Mouse (Mus musculus): ENCODE measurements around the gene Grik5.

Gene Grik5

DNA sequence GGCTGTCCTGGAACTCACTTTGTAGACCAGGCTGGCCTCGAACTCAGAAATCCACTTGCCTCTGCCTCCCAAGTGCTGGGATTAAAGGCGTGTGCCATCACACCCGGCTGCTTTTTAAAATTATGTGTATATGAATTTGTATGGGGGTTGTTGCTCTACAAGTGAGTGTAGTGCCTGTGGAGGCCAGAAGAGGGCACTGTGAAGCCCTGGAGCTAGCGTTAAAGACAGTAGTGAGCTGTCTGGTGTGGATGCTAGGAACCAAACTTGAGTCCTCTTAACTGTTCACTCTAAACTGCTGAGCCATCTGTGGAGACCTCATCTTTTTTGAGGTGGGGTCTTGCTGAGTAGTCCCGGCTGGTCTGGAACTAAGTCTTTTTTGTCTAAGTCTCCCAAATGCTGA, 86.3 kb downstream of the Grik5 start:
- DNase-seq (ENCODE audit: low spot score): no peak

DNA sequence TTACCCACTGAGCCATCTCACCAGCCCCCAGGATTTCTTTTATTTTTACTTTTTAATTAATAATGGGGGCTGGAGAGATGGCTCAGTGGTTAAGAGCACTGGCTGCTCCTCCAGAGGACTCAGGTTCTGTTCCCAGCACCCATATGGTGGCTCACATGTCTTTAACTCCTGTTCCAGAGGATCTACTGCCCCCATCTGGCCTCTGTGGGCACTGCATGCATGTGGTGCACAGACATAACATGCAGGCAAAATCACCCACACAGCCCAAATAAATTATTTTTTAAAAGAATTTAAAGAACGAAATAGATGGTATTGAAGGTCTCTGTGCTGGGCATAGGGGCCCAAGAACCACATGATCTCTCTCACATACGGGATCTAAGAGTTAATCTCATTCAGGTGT, 87.8 kb downstream of the Grik5 start:
- DNase-seq (ENCODE audit: low spot score): no peak

DNA sequence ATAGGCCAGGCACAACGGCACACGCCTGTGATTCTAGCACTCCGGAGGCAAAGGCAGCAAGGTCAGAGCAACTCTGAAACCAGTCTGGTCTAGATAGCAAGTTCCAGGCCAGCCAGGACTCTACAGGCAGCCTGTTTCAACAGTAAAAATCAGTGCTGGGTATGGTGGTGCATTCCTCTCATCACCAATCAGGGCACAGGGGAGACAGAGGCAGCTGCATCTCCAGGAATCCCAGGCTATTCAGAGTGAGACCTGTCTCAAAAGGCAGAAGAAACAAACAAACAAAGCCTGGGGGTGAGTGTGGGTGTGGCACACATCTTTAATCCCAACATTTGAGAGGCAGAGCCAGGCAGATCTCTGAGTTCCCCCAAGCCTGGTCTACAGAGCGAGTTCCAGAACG, 88.8 kb downstream of the Grik5 start:
- DNase-seq (ENCODE audit: low spot score): no peak

DNA sequence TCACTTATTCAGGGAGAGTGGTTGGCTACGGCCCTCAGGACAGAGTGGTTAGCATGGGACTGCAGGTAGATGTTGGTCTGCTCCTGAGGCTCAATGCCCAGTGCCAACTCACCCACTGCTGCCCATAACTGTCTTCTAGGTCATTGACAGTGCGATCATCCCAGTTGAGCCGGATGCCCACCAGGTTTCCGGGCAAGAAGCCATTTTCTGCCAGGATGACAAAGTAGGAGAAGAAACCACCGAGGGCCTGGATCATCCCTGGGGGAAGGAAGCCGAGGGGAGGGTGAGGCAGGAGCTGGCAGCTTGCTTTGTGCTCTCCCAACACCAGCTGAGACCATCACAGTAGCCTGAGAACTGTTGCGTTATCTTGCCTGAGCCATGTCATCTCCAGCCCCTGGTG, 91.7 kb downstream of the Grik5 start:
- no peak for DNase-seq (ENCODE audit: low spot score)

DNA sequence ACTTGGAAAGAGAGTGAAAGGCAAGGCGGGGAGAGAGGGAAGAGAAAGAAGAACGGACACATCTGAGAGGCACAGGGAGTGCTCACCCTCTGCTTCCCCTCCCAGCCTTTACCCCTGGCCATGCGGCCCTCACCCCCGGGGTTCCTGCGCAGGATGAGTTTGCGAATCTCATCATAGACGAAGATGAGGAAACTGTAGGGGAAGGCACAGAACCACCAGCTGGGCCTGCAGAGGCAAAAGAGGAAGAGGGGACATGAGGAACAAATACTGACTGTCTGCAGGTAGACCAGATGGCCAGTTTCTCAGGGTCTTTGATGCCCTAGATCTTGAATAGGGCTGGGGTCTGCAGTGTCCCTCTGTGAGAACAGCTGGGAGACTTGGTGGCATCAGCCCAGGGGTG, 93.4 kb downstream of the Grik5 start:
- no peak for DNase-seq (ENCODE audit: low spot score)

DNA sequence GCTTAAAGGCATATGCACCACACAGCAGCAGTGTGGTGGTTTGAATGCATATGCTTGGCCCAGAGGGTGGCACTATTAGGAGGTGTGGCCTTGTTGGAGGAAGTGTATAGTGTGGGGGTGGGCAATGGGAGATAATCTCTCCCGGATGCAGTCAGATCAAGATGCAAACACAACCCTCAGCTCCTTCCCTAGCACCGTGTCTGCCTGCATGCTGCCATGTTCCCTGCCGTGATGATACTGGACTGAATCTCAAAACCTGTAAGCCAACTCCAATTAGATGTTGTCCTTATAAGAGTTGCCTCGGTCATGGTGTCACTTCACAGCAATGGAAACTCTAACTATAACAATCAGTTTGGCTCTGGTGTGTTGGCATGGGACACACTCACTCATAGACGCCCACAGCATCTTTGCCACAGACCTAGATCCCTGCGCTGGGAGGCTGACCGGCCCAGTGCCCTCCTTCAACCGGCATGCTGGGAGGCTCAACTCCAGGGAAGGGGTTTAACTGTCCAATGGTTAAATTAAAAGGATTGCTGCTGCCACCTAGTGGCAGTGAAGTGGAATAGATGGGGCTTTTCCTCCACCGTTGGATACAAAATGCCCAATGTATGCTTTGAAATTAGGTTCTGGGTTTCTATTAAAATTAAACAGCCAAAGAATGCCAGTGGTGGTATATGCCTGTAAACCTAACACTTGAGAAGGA, 97.1 kb downstream of the Grik5 start:
- no peak for DNase-seq (ENCODE audit: low spot score)

DNA sequence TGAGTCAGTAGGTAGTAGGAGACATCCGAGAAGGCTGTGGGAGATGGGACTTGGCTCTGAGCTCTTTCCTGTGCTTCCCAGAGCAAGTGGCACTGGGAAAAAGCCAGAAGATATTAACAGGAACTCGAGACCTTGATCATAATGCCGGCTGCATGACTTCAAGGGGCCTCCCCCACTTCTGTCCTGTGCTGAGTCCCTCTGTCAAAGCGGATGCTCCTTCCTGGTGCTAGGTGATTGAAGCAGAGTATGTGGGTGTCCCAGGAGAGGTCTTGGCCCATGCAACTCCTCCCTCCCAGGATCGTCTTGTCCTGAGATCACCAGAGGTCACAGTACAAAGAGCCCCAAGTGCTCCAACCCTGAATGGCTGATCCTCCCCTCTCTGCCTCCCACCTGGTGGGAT, 98.2 kb downstream of the Grik5 start:
- no peak for DNase-seq (ENCODE audit: low spot score)

DNA sequence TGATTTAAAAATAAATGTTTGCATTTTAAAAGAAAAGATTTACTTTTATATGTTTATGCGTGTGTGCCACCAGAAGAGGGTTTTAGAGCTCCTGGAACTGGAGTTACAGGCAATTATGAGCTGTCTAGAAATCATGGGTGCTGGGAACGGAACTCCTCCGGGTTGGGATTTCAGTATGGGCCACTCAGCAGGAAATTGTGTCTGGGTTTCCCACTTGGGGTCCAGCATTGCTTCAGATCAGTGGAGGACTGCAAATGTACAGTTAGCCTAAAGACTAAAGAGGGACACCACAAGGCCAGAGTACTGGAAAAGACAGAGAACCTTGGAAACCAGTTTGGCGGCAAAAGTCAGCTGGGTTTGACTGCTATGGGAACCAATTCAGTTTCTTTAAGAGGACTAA, 98.9 kb downstream of the Grik5 start:
- no peak for DNase-seq (ENCODE audit: low spot score)

DNA sequence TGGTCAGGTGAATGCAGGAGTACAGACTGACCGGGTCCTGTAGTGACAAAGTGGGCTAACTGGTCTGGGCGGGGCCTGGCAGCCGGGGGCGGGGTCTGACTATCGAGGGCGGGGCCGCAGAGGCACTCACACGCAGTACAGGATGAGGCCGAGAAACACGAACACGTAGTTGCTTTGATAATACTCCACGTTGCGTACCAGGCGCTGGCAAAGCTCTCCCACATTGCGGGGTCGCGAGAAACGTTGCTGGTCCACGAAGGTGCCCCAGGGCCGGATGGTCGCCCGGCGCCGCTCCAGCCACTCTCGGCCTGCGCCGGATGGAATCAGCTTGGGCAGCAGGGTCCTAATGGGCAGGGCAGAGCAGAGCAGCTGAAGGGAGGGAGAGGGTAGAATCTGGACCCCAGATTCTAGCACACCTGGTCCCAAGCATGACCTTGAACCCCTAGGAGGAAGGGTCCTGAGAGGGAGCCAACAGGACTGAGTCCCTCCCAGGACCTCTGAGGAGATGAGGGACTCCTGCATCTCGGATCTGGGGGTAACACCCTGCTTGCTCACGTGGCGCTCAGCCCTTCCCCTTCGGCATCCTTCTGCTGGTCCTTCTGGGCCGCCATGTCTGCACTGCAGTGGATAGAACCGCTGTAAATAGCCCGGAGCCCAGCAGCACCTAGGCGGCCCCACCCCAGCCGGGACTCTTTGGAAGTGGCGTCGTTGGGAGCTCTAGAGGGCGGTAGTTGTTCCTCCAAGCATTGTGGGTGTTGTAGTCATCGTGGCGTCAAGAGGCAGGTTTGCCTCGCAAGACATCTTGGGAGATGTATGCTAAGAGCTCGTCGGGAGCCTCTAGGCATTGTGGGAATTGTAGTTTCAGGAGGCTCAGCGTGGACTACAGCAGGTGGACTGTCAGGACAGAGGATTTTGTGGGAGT, 99.9 kb downstream of the Grik5 start, which contains the start of gene Rabac1:
TSS of gene Rabac1 (minus strand) at position 783 of the 922 bp plus-strand sequence.
- peak; percentile 95 for DNase-seq (ENCODE audit: low spot score)

DNA sequence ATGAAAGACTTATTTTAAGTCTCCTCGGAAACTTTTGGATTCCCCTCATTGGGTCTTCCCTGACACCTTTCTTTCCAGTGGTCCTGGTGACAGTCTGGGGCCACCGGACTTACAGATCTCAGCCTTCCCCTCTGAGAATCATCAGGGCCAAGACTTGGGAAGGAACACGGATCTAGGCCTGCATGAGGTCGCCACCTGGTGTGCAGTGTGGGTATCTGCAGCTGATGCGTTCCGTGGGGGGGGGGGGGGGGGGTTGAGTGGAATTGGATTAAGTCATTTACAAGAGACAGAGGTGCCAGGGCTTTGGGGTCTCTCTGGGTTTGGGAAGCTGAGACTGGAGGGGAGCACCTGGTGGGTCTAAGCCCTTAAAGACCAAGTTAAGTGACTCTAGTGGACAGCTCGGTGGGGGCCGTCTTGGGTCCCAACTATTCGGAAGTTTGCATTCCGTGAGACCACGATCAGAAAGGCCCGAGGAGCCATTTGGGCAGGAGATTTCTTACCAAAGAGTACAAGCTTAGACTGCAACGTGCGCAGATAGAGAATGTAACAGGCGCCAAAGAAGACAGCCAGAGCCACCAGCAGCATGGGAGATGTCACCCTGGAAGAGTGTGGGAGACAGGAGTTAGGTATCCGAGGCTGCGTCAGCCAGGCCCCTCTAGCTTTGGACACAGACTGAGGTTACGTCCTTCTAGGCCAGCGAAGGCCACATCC, 100.7 kb downstream of the Grik5 start:
- DNase-seq (ENCODE audit: low spot score): no peak

DNA sequence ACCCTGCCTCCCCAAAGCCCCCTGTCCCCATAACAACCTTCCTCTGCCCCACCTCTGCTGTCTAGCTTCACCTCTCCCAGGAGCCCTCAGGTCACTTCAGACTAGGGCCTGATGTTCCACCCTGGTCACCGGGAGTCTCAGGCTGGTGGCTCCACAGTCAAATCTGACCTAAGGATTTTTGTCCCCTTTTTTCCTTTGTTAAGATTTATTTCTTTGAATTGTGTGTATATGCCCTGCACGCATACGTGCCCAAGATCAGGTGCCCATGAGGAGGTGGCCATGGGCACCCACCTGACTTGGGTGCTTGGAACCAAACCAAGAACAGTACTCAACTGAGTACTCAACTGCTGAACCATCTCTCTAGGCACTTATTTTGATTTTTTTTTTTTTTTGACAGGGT, 101.8 kb downstream of the Grik5 start:
- DNase-seq (ENCODE audit: low spot score): no peak

DNA sequence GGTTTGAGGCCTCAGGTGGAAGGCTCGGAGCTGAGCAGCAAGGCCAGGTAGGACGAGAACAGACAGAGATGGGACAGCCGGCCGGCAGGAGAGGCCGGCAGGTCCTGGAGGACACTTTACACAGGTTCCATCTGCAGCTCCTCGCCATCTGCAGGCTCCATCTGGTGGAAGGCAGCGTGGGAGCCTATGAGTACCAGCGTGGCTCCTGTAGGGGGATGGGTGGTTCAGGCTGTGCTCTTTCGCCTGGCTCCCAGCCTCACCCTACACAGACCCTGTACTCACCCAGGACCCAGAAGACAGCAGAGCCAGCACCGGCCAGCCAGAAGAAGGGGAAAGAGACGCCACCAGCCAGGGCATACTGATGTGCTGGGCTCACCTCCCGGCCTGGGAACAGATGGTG, 102.3 kb downstream of the Grik5 start:
- DNase-seq (ENCODE audit: low spot score): peak; percentile 68

DNA sequence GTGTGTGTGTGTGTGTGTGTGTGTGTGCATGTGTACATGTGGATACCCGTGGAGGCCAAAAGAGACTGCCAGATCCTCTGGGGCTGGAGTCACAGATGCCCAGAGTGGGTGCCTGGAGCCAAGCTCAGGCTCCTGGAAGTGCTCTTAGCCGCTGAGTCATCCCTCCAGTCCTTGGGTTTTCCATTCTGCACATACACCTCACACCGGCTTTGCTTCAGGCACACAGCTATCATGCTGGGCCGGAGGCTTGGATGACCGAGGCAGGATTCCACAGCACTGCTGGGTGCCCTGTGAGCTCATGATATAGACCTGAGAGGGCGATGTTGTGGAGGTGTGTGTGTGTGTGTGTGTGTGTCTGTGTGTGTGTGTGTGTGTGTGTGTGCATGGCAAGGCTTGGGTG, 103.7 kb downstream of the Grik5 start:
- no peak for DNase-seq (ENCODE audit: low spot score)

DNA sequence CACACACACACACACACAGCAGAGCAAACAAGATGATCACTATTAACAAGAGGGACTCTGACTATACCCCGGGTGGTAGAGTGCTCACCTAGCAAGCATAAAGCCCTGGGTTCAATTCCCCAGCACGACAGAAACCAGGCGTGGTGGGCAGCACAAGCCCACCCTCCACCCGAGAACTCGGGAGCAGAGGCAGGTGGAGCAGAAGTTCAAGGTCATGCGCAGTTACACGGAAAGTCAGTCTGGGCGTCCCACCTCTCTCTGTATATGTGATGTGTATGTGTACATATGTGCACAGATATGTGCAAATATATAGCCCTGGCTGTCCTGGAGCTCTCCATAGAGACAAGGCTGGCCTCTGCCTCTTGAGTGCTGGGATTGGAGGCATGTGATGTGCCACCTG, 104.2 kb downstream of the Grik5 start:
- no peak for DNase-seq (ENCODE audit: low spot score)

DNA sequence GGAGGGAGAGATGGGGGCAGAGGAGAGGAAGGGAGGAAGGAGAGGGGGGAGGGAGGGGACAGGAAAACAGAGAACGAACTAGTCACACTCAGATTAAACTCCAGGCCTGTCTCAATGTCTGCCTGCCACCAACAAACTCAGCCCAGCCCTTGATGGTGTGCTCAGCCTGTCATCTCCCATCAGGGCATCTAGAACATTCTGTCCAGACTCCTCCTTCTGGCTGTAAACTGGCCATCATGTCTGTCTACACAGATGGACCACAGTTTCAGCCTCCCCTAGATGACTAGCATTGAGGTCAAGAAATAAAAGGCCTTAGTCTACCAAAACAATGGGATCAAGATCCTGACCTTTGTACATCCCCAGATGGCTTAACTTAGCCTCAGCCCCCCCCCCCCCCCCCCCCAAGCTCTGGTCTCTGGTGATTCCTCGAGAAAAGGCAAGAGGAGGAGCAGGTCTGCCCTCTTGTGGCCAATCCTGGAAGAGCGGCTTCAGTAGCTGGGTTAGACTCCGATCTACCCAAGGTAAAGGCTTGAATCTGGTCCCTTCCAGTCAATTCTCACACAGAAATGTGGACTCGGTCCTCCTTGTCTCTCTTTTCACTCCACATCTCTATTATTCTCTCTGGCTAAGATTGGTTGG, 107.1 kb downstream of the Grik5 start:
- peak; percentile 89 for DNase-seq (ENCODE audit: low spot score)

DNA sequence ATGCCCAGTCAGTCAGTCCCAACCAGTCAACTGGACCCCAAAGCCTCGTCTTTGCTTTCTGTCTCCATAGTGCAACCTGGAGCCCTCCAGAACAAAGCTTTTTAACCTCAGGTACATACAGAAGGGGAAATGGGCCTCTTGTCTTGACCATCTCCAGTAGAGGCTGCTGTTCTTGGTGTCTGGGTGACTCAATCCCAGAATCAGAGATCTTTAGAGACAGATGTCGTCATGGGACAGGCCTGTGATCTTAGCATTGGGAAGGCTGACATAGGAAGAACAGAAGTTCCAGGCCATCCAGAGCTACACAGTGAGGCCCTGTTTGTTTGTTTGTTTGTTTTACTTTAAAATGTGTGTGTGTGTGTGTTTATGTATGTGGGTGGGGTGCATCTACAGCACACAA, 107.9 kb downstream of the Grik5 start:
- no peak for DNase-seq (ENCODE audit: low spot score)

All from layer of hippocampus, adult 11-12 months (tissue).